Mouse (Mus musculus): ENCODE data around the gene Mgat1. TPM values are rescaled to one million over a fixed set of nuclear protein-coding genes. Genes with fewer than 3 reads are reported as not detected.
A peak's percentile ranks its signal among the peaks of the same experiment; 100 is the strongest.
"Not testable (repeated sequence)": the region's sequence is repeated elsewhere in the genome, so short reads cannot be mapped to it uniquely, and the experiment has no call there.

Gene Mgat1
- total RNA-seq, 1 experiment from 2014 or later: 95.9 TPM

DNA sequence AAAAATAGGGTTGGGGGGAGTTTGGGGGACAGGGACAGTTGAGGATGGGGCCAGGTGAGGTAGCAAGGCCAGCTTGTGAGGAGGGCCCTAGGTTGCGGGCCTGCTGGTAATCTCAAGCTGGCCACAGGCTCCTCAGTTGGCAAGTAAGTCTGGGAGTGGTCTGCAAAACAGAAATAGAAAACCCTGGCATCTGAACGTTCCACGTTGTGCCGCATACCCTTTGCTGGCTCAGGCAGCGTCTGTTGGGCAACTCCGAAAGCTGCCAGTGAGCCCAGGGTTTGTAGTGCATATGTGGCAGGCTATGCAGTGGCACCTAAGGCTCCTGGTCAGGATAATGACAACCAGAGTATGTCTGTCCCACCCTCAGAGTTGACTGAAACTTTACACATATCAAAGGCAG, 19.2 kb downstream of the Mgat1 start:
- DNase-seq: no peak

DNA sequence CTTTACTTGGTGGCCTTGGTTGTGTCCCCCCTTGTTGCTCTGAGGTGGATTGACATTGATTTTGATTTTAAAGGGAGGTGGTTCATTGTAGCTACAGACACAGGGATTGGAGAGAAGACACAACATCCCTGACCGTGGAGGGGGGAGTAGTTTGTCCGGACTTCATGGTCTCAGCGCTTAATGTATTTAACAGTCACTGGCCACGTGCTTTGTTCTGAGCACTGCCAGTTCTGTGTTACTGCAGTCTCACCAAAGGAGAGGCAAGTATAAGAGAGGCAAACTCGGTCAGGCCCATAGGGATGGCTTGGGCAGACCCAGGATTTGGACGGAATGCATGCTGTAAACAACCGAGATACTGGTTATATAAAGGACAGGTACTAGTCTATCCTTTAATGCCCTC, 20.1 kb downstream of the Mgat1 start:
- no peak for DNase-seq

GRCm38 (mm10) chr11:49264622-49265021, 20.6 kb downstream of the Mgat1 start:
- DNase-seq: peak; percentile 31

GRCm38 (mm10) chr11:49265101-49265500, 21.1 kb downstream of the Mgat1 start:
- no peak for DNase-seq

DNA sequence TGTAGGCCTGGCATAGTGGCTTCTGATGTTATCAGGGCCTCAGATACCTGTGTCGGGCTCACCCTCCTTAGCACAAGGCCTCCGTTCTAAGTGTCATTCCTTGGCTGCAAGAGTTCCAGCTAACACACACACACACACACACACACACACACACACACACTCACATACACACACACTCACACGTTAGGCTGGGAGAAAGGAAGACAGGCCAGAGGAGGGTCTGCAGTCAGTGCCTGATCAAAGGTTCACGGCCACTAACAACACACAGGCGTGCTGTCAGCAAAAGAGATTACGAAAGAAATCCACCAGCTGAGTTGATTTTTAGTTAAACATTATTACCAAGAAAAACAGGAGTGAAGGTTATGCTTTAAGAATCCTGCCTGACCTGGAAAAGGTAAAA, 22.7 kb downstream of the Mgat1 start:
- DNase-seq: no peak

DNA sequence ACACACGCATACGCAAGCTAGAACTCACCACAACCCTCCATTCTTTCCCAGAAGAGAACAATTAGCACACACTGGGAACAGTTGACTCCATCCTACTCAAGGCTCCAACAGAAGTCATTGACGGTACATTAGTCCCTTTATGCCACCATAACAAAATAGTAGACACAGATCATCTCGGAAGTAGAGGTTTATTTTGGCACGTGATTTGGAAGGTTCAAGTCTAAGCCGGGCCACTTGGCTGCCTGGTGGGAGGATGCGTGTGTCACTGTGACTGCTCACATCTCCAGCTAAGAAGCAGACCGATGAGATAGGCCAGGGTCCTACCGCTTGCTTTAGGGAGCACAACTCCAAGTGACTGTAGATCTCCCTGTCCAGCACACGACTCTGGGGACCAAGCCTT, 23.3 kb downstream of the Mgat1 start:
- no peak for DNase-seq

- no peak for DNase-seq
Observed at GRCm38 (mm10) chr11:49267970-49268579, 24.1 kb downstream of the Mgat1 start.

- DNase-seq: no peak
Observed at GRCm38 (mm10) chr11:49269761-49270160, 25.8 kb downstream of the Mgat1 start.

DNA sequence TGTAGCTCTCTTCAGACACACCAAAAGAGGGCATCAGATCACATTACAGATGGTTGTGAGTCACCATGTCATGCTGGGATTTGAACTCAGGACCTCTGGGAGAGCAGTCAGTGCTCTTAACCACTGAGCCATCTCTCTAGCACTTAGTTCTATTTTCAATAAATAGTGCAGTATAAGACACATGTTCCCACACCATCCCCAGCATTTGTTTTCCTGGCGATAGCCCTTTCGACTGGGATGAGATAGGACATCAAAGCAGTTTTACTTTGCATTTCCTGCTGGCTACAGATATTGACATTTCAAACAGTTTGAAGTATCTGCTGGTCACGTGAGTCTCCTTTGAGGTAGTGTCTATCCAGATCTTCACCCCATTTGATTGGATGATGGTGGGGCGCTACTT, 26.4 kb downstream of the Mgat1 start:
- no peak for DNase-seq

DNA sequence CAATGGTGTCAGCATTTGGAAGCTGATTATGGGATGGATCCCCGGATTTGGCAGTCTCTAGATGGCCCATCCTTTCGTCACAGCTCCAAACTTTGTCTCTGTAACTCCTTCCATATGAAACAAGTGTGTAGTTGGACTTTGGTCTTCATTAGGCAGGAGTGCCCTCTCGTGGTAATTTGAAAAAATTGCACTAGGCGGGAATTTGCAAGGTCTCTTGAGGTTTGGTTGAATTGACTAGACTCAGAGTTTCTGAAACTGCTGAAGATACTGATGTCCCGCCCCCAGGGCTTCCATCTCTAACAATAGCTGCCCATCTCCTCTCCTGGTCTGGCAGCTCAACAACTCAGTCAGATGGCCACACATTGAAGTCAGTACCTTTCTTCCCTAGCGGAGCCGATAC, 27.3 kb downstream of the Mgat1 start:
- peak; percentile 53 for DNase-seq

- no peak for DNase-seq
Observed at GRCm38 (mm10) chr11:49273834-49274519, 30.0 kb downstream of the Mgat1 start.

DNA sequence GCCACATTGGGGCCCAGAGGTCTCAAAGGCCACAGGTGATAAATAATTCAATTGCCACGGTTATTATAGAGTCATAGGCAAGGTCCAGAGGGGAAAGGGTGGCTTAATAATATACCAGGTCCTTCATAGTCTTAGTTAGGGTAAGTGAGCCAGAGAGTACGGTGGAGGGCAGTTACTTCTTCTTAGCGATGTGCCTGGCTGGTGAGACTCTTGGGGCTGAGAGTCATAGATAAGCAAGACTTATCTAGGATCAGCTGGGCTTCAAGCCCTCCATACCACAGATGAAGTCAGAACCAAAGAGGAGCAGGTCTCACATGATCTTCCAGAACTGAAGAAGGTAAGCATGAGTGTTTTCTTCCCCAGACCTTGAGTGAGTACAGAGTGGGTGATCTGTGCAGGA, 34.2 kb downstream of the Mgat1 start, which contains the start of gene Olfr1393:
Gene Olfr1393, plus strand, starts transcription at position 83 of the 400 bp plus-strand sequence.
- no peak for DNase-seq

GRCm38 (mm10) chr11:49284982-49285381, 41.0 kb downstream of the Mgat1 start, which contains the start of gene Olfr1392:
Olfr1392 (plus strand) TSS chr11:49285282.
- not testable (repeated sequence) for DNase-seq

DNA sequence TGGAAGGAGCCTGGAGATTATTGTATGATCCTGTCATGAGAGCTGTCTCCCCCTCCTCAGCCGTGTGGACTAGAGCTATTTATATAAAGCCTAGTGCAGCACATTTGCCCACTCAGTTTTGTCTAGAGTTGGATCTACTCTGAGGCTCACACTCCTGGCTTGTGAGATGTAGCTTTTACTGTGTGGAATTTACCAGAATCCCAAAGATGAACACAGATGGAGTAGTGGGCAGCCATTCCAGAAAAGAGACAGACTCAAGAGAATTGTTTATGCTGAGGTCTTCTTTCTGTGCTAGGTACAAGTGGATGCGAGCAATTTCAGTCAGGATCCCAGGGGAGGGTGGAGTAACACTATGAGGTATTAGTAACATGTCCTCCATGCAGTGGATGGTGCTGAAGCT, 43.3 kb downstream of the Mgat1 start:
- DNase-seq: no peak

GRCm38 (mm10) chr11:49292777-49293176, 48.8 kb downstream of the Mgat1 start:
- no peak for DNase-seq

DNA sequence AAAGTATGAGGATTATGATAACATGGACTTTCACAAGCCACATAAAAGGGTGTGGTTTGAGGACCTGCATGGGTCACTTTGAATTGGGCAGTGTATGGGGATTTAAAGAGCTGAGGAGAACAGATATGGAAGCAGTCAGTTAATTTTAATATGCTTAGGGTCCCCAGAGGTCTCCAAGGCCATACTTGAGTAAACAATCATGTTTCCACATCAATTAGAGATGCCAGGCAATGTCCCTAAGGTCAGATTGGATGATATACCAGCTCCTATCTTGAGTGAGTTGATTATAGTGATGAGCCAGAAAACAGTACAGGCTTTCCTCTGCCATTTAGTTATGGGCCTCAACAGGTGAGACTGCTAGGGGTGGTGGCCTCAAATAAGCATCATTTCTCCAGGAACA, 60.5 kb downstream of the Mgat1 start, which contains the start of gene Olfr10:
Gene Olfr10, plus strand, starts transcription at position 301 of the 400 bp plus-strand sequence.
- no peak for DNase-seq

DNA sequence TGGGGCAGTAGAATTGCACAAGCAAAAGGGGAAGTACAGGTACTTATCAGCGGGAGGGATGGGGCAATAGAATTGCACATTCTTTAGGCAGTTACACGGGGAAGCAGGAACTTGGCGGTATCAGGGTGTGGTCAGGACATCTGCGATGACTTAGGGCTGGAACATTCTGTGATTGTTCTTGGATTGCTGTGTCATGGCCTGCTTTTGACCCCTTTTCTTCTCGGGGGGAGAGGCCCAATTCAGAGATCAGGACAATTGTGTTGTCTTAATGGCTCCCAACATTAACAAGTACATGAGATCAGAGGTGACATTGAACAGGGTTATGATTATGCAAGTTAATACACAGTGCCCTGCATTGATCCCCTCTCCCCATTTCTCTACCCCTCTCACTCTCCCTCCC, 64.6 kb downstream of the Mgat1 start:
- DNase-seq: not testable (repeated sequence)

Other genes with a start within 250 kb of the Mgat1 start
- gene 9930111J21Rik2, start 192.9 kb upstream of the Mgat1 start, total RNA-seq (2021): 3.4 and 9.1 TPM in 2 replicates
- gene Tgtp2, start 180.0 kb upstream of the Mgat1 start, total RNA-seq (2021): 0.44 and 3.5 TPM in 2 replicates
- gene Ifi47, start 167.6 kb upstream of the Mgat1 start, total RNA-seq (2021): 5.1 and 8.9 TPM in 2 replicates
- gene Olfr1396, start 129.3 kb upstream of the Mgat1 start, total RNA-seq (2021): 0.53 and 0.67 TPM in 2 replicates
- gene Olfr1395, start 101.9 kb upstream of the Mgat1 start, total RNA-seq (2021): not detected in 2 replicates
- gene Olfr1394, start 89.8 kb upstream of the Mgat1 start, total RNA-seq (2021): not detected in 2 replicates
- gene Btnl9, start 57.0 kb upstream of the Mgat1 start, total RNA-seq (2021): 32.0 and 38.6 TPM in 2 replicates
- gene Zfp62, start 40.9 kb upstream of the Mgat1 start, total RNA-seq (2021): 33.2 and 36.9 TPM in 2 replicates
- gene Olfr1393, start 34.1 kb downstream of the Mgat1 start, total RNA-seq (2021): not detected in 2 replicates
- gene Olfr1392, start 41.1 kb downstream of the Mgat1 start, total RNA-seq (2021): not detected in 2 replicates
- gene Olfr10, start 60.5 kb downstream of the Mgat1 start, total RNA-seq (2021): not detected in 2 replicates
- not detected in 2 replicates for gene Olfr1391, start 78.6 kb downstream of the Mgat1 start, total RNA-seq (2021)
- not detected in 2 replicates for gene Olfr1390, start 91.0 kb downstream of the Mgat1 start, total RNA-seq (2021)
- gene Olfr1389, start 178.9 kb downstream of the Mgat1 start, total RNA-seq (2021): not detected in 2 replicates
- gene Olfr1388, start 192.4 kb downstream of the Mgat1 start, total RNA-seq (2021): 0.15 and 0.19 TPM in 2 replicates
- gene Olfr1387, start 211.2 kb downstream of the Mgat1 start, total RNA-seq (2021): not detected in 2 replicates
- not detected in 2 replicates for gene Olfr1386, start 220.9 kb downstream of the Mgat1 start, total RNA-seq (2021)
- gene Olfr1385, start 244.9 kb downstream of the Mgat1 start, total RNA-seq (2021): not detected in 2 replicates

Data from adrenal gland, postnatal 14 days (tissue).